Mouse (Mus musculus) CD4-positive, CD25-positive, alpha-beta regulatory T cell, adult 9 weeks (primary cell): Measurements from ENCODE around the gene Slc17a8. TPM values are rescaled to one million over a fixed set of nuclear protein-coding genes. Genes with fewer than 3 reads are reported as not detected.

Source experiments
- polyA plus RNA-seq: library from polyadenylated mRNA; unstranded; fragments of 100-300 nt; shearing (Covaris generic); gene quantifications from one replicate; pipeline ENCODE4 v1.2.1, GENCODE M21; 2017

The Slc17a8 gene
- polyA plus RNA-seq = not detected

DNA sequence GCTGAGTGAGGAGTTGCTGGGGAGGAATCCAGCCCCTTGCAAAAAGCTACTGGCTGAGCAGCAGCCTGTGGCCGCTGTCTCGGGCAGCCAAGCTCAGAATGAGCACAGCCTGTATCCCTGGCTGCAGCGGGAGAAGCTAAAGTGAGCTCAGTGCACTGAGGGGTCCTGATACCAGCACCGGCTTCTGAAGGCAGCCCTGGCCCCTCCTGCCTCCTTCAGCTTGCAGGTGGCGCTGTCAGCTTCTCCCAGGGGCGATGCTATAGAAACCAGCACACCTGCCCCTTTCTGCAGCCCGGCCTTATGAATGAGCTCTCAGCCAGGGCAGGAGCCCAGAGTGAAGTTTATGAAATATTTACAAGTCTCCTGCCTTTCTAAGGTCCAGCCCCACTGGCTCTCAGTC is at the start of gene Slc17a8:
TSS of gene Slc17a8 (minus strand) at position 125 of the 400 bp plus-strand sequence.

DNA sequence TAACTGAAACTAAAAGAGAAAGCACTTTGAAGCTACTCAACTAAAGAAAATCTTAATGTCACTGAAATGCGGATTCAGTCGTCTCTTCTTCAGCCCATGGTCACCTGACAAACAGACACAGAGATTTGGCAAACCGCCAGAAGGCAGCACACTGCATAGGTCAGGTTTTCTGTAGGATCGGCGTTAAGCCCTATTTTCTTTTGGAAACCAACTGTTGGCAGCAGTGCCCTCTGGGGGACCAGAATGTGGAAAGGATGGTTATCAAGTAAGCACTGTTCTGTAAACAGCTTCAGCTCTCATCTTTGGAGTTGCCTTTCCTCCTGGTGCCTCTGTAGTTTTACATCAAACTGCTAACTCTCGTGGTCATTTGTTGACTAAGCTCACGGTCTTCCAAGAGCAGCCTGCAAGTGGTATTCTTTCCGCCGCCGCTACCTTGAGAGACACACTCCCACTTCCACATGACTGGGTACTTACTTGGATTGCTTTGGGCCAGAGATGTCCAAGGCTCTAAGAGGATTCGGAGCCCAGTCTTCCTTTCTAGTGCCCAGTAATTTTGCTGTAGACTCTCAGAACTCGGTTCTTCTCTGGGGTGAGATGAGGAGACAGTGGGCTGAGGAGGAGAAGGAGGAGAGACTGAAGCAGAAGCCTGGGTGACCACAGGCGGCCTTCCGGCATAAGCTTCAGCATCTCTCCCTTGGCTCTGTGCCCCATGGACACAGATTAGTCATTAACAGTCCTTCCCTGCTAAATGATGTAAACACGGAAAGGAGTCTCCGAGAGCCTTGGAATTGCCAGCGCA is 87.9 kb downstream of the Slc17a8 start, which contains the start of gene Nr1h4:
TSS of gene Nr1h4 (minus strand) at position 657 of the 799 bp plus-strand sequence.

Other genes with a start within 250 kb of the Slc17a8 start
- gene Gas2l3, start 177.3 kb downstream of the Slc17a8 start, polyA plus RNA-seq = 0.32 TPM
- not detected for gene Nr1h4, start 87.7 kb downstream of the Slc17a8 start, polyA plus RNA-seq
- 19.4 TPM for gene Scyl2, start 65.0 kb upstream of the Slc17a8 start, polyA plus RNA-seq
- gene Actr6, start 111.0 kb upstream of the Slc17a8 start, polyA plus RNA-seq = 40.3 TPM
- 16.6 TPM for gene Uhrf1bp1l, start 123.7 kb upstream of the Slc17a8 start, polyA plus RNA-seq